Mouse (Mus musculus): Measurements from ENCODE around the gene Gm14325.
"Not testable (repeated sequence)": the region's sequence is repeated elsewhere in the genome, so short reads cannot be mapped to it uniquely, and the experiment has no call there.

Gene Gm14325

DNA sequence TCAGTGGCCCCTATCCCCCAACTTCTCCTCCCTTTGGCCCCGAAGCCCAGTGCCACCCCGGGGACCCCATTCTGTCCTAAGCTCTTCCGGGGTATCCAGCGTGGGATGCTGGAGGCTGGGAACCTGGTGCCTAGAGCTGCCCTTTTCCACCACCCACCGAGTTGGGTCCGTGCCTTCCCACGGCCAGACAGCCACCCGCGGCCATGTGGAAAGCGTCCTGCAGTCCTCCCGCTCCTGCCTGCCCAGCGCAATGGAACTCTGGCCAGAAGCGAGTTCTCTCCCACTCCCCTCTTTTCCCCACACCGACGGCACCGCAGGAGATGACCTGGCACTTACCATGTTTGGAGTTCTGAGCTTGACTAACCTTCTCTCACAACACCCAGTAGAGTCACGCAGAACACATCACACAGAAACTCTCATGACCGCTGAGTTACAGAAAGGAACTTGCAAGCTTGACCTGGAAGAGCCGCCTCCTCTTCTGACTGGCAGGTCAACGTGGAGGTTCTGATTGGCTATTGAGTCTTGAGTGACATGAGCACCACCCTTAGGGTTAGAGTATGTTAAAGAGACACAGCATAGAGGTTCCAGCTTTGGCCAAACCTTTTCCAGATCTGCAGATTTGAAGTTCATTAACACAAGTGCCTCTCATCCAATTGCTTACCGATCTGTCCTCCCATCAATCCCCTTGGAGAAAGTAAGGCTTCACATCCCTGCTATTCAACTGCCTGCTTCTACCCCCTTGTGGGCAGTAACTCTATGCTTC, at the start of gene Gm14325:
Gm14325 (minus strand) TSS at position 436 of the 763 bp plus-strand sequence.
- in situ Hi-C loops (cut with MboI, MseI) = not testable (repeated sequence)

DNA sequence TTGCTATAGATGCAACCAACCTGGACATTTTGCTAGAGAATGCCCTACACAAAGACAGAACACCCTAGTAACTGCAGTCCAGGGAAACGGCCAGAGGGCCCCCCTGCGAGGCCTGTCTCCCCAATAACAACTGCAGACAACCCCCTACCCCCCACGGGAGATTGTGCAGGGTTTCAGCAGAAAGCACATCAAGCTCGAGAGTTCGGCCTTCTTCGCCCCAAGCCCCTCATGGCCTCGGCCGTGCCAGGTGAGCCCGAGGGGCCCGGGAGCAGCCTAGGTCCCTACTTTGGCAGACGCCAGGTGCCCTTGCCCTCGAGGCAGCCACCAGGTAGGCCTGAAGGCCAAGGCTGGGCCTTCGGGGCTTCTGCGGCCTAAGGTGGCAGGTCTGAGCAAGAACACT, 47.6 kb upstream of the Gm14325 start:
- in situ Hi-C loops (cut with MboI, MseI) = not testable (repeated sequence)

DNA sequence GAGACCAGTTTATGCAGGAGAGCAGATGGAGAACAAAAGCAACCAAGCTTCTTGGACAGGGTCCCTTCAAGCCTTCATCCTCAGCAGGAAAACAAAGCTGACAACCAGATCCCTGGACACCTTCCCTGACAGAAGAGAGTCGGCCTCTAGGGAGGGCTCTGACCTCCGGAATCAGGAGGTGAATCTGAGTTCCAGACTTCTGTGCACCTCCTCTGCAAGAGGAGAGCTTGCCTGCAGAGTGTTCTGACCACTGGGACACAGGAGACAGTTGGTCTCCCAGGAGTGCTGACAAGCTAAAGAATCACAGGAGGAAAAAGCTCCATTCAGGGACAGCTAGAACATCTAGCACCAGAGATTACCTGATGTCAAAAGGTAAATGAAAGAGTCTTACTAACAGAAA, 22.1 kb upstream of the Gm14325 start:
- in situ Hi-C loops (cut with MboI, MseI) = not testable (repeated sequence)

DNA sequence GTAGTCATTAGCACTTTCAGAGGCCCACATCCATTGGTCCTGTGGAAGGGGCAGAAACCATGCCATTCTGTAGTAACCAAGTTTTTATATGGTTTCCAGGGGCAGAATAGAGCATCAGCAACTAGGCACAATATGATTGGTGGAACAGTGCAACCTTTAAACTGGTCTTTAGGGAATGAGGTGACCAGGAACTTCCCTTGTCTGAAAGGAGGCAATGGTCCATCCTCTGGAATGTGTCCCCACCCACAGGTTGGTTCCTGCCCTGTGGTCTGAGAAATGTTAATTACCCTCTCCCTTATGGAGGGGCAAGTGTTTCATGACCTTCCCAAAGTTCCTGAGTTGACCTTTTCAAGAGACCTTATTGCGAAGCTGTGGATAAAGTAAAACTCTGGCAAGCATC, 3.5 kb upstream of the Gm14325 start:
- in situ Hi-C loops (cut with MboI, MseI) = not testable (repeated sequence)

DNA sequence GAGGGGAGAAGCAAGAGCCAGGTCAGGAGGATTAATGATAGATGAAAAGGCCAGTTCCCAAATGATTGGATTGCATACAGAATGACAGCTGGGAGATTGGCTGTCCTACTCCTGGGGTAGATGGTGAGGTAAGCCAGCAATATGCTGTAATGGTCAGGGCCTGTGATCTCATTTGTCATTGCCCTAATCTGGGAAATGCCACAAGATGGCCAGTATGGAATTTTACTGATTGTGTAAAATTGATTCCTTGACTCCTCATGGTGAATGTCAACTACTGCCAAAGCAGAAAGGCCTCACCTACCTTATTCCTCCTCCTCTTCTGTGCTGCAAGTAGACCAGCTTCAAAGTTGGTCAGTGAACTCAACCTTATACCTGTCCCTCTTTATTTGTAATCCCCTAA, 3.4 kb downstream of the Gm14325 start:
- in situ Hi-C loops (cut with MboI, MseI) = not testable (repeated sequence)

DNA sequence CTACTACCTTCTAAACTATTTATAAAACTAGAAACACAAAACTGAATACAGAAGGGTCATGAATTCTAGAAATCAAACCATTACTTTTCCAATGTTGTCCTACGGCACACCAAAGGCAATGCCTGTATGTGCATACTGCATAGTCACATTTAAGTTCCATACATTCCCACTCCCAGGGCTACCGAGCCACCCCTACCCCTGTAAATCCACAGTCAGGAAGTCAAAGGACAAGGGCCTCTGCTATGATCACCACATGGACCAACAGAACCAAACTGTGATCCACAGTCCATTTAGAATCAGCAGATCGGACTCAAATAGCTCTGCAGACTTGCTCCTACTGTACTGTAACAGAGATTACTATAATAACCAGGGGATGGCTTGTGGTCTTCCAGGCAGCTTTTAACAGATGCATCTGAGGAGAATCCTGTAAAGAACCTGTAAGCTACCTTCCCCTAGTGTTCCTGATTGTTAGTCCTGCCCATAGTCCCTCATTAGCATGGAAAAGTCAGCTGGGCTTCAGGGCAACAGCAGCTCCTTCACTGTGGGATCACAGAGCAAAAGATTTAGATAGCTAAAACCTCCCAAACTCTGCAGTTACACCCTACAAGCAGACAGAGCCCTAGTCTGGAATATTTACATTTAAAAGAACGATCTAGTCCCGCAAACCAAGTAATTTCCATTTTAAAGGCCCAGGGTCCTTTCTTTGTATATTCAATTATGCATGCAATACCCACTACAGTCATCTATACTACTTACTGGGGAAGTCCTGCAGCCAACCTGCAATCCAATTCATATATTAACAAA, 4.2 kb downstream of the Gm14325 start:
- in situ Hi-C loops (cut with MboI, MseI) = not testable (repeated sequence)

DNA sequence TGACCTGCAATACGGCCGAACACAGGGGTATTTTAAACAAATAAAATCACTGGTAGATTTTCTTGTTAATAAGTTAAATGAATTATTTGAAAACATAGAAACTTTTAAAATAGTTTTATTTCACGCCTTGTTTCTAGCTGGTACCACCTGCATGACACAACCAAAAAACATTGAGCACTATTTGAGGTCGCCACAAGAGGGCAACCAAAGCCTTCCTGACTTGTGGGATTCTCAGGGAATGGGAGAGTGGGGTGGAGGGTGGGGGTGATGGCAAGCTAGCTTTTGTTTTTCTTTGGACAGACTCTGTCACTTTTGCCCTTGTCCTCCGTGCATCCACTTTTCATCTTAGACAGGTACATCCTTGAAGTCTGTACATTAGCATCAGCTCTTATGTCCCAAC, 18.2 kb downstream of the Gm14325 start:
- in situ Hi-C loops (cut with MboI, MseI) = not testable (repeated sequence)

DNA sequence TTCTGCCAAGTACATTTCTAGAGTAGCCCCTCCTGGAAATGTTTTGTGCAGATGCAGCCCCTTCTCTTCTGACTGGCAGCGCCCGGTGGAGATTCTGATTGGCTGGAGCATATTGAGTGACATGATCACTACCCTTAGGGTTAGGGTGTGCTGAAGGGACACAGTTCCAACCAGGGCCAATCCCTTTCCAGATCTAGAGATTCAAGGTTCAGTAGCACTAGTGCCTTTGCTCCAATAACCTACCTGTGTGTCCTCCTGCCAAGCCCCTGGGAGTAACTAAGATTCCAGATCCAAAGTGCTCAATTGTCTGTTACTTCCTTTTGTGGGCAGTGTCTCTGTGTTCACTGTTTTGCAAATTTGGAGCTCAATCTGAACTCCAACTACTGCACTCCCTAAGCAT, 34.0 kb downstream of the Gm14325 start:
- in situ Hi-C loops (cut with MboI, MseI) = not testable (repeated sequence)

DNA sequence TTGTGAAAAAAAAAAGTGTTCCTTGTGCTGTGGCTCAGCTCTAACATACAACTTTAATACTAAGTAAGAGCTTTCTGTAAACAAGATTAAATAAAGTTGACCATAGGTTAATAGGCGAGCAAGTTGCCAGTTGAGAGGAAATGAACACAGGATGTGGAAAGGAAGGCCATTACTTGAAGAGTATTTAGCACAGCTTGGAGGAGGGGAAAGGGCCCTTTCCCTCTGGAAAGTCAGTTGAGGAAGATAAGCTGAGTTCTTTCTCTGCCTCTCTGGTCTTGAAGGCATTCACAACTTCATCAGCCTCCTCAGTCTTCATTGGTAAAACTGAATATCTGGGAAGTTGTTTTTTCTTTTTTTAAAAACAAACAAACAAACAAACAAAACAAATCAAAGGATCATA, 52.8 kb downstream of the Gm14325 start:
- in situ Hi-C loops (cut with MboI, MseI) = not testable (repeated sequence)

Data from T-helper 1 cell (primary cell).